Mouse (Mus musculus) layer of hippocampus, adult 8-10 months (tissue): ENCODE measurements around the gene Frmpd1. TPM values are rescaled to one million over a fixed set of nuclear protein-coding genes. Genes with fewer than 3 reads are reported as not detected.

Experiments
- DNase-seq, 2 experiments: peaks; one replicate each; pipeline ENCODE4 v3.0.0; 2022; ENCODE audit warnings: low spot score in 2 of 2
- total RNA-seq, 4 experiments: library from RNA; stranded (reverse); gene quantifications; 2 replicates each; pipeline ENCODE4 v1.2.4; 2022

Gene Frmpd1
- 10 to 100 TPM; 10.0 to 14.9 (median 12.5) TPM for total RNA-seq

- peak; percentile 21 to 41 for DNase-seq
Measured at GRCm38 (mm10) chr4:45184521-45185330, at the start of gene Frmpd1. Gene Frmpd1 (plus strand): TSS chr4:45184875.

- DNase-seq: no peak
Measured at GRCm38 (mm10) chr4:45137636-45138035, 47.0 kb upstream of the Frmpd1 start.

GRCm38 (mm10) chr4:45141835-45142234, 42.8 kb upstream of the Frmpd1 start:
- no peak for DNase-seq

DNA sequence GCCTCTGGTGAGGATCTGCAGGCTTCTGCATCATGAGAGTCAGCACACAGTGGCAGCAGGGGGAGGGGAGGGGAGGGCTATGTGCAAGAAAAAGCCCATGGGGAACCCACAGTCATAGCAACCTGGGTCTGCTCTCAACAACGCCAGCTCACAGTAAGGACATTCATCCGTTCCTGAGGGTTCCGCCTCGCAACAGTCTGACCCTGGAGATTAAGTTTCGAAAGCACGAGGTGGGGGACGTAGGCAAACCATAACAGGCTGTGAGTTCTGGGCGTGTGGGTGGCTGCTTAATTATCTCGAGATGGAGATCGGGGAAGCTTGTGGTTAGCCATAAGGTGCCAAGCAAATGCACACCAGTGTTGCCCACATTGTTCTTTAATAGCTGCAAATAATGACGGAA, 42.3 kb upstream of the Frmpd1 start:
- peak; percentile 35 to 40 for DNase-seq

DNA sequence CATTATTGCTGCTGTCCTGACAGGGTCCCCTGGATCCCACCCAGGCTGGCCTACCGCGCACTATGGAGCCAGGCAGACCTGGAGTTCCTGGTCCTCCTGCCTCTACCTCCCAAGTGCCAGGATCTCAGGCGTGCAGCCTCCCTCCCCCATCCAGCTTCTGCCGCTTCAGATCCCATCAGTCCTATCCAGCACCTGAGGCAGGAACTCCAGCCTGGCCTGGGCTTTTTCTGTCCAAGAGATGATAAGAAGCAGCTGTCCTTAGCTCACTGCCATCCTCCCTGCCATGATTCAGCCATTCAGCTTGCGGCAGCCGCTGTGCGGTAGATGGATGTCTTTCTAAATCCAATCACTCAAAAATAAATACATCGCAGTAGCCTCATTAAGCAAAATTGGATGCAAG, 41.7 kb upstream of the Frmpd1 start:
- DNase-seq: no peak

- DNase-seq: no peak
Measured at GRCm38 (mm10) chr4:45156433-45156832, 28.2 kb upstream of the Frmpd1 start.

- no peak for DNase-seq
Measured at GRCm38 (mm10) chr4:45158608-45159007, 26.1 kb upstream of the Frmpd1 start.

DNA sequence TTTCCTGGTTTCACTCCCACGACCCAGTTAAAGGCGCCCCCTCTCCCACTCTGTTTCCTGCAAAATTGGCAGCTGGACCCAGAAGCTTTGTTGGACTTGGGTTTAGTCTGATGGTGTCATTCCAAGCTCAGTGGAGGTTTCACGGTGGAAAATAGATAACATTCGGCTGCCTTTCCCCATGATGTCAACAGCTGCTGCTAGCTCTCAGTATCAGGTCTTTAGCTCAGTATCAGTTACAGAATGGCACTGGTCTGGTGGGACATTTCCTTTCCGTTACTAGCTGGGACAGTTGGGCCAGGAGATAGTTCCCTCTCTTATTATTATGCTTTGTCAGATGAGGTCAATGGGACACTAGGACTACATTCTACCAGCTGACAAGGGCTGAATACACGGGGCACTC, 23.9 kb upstream of the Frmpd1 start:
- no peak for DNase-seq

- DNase-seq: no peak
Measured at GRCm38 (mm10) chr4:45163711-45164110, 21.0 kb upstream of the Frmpd1 start.

- no peak for DNase-seq
Measured at GRCm38 (mm10) chr4:45165477-45165876, 19.2 kb upstream of the Frmpd1 start.

DNA sequence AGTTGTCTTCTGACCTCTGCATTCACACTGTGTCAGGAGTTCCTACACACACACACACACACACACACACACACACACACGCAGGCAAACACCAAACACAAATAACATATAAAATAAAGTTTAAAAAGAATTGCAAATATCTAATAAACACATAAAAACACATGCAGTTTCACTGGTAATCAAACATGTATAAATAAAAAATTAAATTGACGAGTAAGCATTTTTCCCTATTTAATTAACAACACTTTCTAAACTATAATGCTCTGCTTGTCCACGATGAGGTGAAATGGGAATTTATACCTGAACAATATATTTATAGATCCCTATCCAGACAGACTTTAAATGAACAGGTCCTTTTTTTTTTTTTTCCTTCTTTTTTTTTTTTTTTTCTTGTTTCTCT, 18.7 kb upstream of the Frmpd1 start:
- no peak for DNase-seq

DNA sequence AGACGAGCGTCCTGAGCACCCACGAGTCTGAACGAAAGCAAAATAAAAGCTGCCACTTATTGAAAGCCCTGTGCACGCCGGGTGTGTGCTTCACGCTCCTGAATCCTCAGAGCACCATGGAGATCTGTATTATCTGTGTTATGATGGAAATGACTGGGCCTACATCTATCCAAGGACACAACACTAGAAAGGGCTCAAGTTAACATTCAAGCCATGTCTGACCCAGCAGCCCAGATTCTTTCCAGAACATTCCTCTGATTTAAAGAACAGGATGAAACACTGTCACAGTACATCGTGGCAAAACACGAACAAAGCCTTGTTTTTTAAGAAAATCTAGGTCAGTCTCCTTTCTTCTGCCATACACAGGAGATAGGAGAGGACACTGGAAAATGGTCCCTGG, 13.3 kb upstream of the Frmpd1 start:
- DNase-seq: no peak

GRCm38 (mm10) chr4:45183818-45184520, 706 bp upstream of the Frmpd1 start:
- DNase-seq: no peak

DNA sequence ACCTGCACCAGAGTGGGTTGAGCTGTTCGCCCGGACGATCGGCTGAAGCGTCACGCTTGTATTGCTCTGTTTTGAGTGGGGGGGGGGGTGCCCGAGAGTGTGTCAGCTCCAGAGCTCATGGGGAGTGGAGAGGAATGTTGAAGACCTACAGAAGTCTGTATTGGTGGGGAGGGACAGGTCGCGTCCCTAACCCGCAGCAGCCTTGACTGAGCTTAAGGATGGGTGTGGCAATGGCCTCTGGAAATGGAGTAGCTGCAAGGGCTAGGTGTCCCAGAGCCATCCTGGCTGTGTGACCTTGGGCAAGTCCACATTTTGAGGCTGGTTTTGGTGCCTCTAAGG, 625 bp downstream of the Frmpd1 start:
- no peak for DNase-seq

GRCm38 (mm10) chr4:45198296-45198695, 13.6 kb downstream of the Frmpd1 start:
- DNase-seq: no peak

- DNase-seq: no peak
Measured at GRCm38 (mm10) chr4:45203283-45203682, 18.6 kb downstream of the Frmpd1 start.

DNA sequence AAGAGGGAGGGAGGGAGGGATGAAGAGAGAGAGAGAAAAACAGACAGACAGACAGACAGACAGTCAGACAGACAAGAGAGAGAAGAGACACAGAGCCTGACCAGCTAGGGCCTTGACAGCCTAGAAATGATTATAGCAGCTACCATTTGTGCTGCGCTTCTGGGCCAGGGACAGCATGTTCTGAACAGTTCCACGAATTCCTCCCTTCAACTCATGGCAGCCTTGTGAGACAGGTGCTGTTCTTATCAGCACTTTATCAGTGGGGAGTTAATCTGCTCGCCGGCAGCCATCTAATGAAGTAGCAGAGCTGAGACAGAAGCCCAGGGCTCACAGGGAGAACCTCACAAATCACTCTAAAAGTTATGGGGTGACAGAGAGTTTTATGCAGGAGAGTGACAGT, 22.8 kb downstream of the Frmpd1 start:
- DNase-seq: no peak

- peak; percentile 43 to 47 for DNase-seq
Measured at GRCm38 (mm10) chr4:45208832-45209363, 24.2 kb downstream of the Frmpd1 start.

DNA sequence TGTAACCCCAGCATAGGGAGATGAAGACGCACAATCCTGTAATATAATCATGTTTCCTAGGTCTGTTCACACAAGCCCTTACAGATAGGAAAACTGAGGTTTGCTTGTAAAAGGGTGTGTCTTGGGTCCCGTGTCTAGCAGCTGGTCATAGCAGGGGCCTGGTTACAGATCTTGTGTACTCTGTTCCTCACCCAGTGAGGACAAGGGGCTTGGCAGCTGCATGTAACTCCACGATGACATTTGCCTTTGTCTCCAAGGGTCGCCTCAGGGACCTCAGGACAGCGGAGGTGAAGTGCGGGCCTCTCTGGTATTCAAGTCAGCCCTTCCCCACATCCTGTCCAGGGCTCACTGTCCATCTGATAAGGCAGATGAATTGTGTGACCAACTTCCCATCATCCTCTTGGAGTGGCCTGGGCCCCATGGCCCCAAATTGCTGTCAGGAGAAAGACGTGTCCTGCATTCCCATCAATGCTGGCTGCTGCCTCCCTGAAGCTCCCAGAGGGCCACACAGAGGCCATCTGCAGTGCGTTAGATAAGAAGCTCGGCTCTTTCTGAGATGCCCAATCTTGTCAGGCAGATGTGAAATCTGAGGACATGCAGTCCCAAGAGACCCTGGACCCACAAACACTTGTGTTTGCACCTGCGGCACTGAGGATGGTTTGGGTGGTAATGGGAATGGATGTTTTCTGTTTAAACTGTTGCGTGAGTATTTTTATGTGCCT, 27.8 kb downstream of the Frmpd1 start:
- no peak for DNase-seq

GRCm38 (mm10) chr4:45219946-45220345, 35.3 kb downstream of the Frmpd1 start:
- DNase-seq: no peak

DNA sequence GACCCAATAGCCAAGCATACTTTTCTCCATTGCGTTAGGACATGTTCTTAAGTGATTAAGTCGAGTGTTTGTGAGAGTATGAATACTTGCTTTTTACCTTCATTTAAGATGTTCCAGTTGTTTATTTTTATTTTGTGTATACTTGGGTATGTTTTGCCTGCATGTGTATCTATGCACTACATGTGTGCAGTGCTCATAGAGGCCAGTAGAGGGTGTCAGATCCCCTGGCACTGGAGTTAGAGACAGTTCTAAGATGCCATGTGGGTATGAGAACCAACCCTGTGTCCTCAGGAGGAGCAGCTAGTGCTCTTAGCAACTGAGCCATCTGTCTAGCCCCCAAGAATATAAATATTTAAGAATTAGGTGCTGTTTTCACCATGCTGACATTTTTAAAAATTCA, 37.7 kb downstream of the Frmpd1 start:
- no peak for DNase-seq

DNA sequence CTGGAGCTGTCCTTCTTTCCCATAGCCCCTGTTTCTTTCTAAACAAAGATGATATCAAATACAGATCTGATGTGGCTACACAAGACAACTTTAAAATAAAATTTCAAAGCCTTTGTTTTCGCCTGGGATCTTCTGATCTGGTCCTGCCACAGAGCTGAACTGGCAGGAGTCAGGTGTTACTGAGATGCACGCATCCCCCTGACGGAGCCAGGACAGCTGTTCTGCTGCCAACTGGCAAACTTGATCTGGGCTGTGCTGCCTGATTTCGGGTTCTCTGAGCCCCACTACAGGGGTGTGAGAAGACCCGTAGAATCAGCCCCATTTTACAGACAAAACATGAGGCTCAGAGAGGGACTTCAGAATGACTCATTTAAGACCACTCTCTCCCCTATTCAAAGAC, 45.6 kb downstream of the Frmpd1 start:
- no peak for DNase-seq
